Mouse (Mus musculus): ENCODE measurements around the gene Slc12a6. TPM values are rescaled to one million over a fixed set of nuclear protein-coding genes. Genes with fewer than 3 reads are reported as not detected.

Slc12a6 gene
- polyA plus RNA-seq, 1 experiment from 2014 or later = 13.7 TPM

- Histone ChIP-seq H3K4me1 (replicated peaks; ENCODE audit: control insufficient read depth, insufficient read depth, low read length) (no peaks in the 10 kb centered on the region), H3K36me3 (ENCODE audit: control insufficient read depth, insufficient read depth, low read length) (no peaks in the 10 kb centered on the region), H3K9ac (ENCODE audit: low read depth, low read length) (no peak within 1 kb of the TSS), H3K27me3 (ENCODE audit: control insufficient read depth, insufficient read depth, low read length) (no peaks in the 10 kb centered on the region), H3K27ac (ENCODE audit: low read depth, low read length) (no peak within 1 kb of the TSS), H3K4me3 (ENCODE audit: low read depth, low read length) (no peak within 1 kb of the TSS), H3K9me3 (ENCODE audit: control insufficient read depth, low read length) (no peaks in the 10 kb centered on the region), H3K4me2 (replicated peaks; ENCODE audit: low read depth, low read length) (no peak within 1 kb of the TSS)
- DNase-seq (ENCODE audit: low spot score) (no peak), ATAC-seq (ENCODE audit: low FRiP score) (no peak)
- 75% methylated on average over 10 of the region's 10 CpGs for WGBS
These were observed 6.2 kb upstream of the Slc12a6 start, which contains the start of gene Nutm1 for GRCm38 (mm10) chr2:112259241-112259962. Gene Nutm1, minus strand, starts transcription at chr2:112259291.

GRCm38 (mm10) chr2:112261748-112262653 is 3.6 kb upstream of the Slc12a6 start, which contains the start of gene Nop10:
Gene Nop10, plus strand, starts transcription at chr2:112261926.
- H3K9ac ChIP-seq (ENCODE audit: low read depth, low read length) = peak within 1 kb of the TSS; percentile 57
- peak; percentile 93 for DNase-seq (ENCODE audit: low spot score)
- H3K4me1 ChIP-seq (replicated peaks; ENCODE audit: control insufficient read depth, insufficient read depth, low read length) = no peaks in the 10 kb centered on the region
- under 1% methylated on average over 36 of the region's 36 CpGs for WGBS
- no peaks in the 10 kb centered on the region for H3K27me3 ChIP-seq (ENCODE audit: control insufficient read depth, insufficient read depth, low read length)
- no peaks in the 10 kb centered on the region for H3K9me3 ChIP-seq (ENCODE audit: control insufficient read depth, low read length)
- H3K36me3 ChIP-seq (ENCODE audit: control insufficient read depth, insufficient read depth, low read length) = no peaks in the 10 kb centered on the region
- peak within 1 kb of the TSS; percentile 60 for H3K4me2 ChIP-seq (replicated peaks; ENCODE audit: low read depth, low read length)
- 0 out of 2 replicates have a peak within 1 kb of the TSS, but pooled peaks have one; percentile 10 for H3K27ac ChIP-seq (ENCODE audit: low read depth, low read length)
- H3K4me3 ChIP-seq (ENCODE audit: low read depth, low read length) = peak within 1 kb of the TSS; percentile 56
- peak; percentile 55 for ATAC-seq (ENCODE audit: low FRiP score)

DNA sequence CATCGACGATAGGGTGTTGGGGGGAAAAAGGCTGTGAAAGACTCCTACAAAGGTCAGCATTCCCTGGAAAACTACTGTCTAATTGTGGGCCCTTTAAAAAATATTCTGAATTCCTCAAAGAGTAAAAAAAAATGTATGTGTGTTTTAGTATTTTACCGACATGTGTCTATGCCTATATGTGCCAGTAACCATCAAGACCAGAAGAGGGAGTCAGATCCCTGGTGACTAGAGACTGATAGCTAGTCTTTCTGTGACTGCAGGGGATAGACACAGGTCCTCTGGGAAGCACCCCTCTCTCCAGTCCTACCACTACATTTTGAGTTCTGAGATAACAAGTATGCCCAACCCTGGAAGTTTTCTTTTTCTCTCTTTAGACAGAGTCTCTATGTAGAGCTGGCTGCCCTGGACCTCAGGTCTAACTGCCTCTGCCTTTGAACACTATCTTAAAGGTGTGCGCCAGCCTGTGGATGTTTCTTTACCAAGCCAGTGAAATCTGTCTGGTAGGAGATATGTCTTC is 2.8 kb upstream of the Slc12a6 start:
- Histone ChIP-seq H3K4me2 (replicated peaks; ENCODE audit: low read depth, low read length) (peak overlapping the region; percentile 60), H3K9ac (ENCODE audit: low read depth, low read length) (peak overlapping the region; percentile 57), H3K27me3 (ENCODE audit: control insufficient read depth, insufficient read depth, low read length) (no peaks in the 10 kb centered on the region), H3K36me3 (ENCODE audit: control insufficient read depth, insufficient read depth, low read length) (no peaks in the 10 kb centered on the region), H3K27ac (ENCODE audit: low read depth, low read length) (no peak overlapping the region), H3K9me3 (ENCODE audit: control insufficient read depth, low read length) (no peaks in the 10 kb centered on the region), H3K4me3 (ENCODE audit: low read depth, low read length) (peak overlapping the region; percentile 56), H3K4me1 (replicated peaks; ENCODE audit: control insufficient read depth, insufficient read depth, low read length) (no peaks in the 10 kb centered on the region)
- WGBS = 33% methylated on average over 4 of the region's 4 CpGs
- DNase-seq (ENCODE audit: low spot score) (no peak), ATAC-seq (ENCODE audit: low FRiP score) (no peak)

DNA sequence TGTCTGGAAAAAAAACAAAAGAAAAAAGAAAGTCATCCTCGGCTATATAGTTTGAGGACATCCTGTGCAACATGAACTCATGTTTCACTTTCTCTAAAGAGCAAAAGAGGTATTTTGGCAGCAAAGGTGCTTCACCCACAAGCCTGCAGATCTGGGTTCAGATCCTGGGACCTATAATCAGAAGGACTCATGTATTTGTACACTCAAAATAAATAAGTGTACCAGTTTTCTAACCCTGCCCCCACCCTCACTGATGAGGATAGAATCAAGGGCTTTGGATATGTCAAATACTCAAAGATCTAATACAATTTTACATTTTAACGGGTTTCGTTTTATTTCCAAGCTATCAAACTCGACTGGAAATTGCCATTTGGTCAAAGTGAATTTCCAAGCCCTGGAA is 1.3 kb upstream of the Slc12a6 start:
- no peak for ATAC-seq (ENCODE audit: low FRiP score)
- H3K27ac ChIP-seq (ENCODE audit: low read depth, low read length) = no peak overlapping the region
- no peaks in the 10 kb centered on the region for H3K27me3 ChIP-seq (ENCODE audit: control insufficient read depth, insufficient read depth, low read length)
- H3K9me3 ChIP-seq (ENCODE audit: control insufficient read depth, low read length) = no peaks in the 10 kb centered on the region
- H3K4me2 ChIP-seq (replicated peaks; ENCODE audit: low read depth, low read length) = no peak overlapping the region
- no peak overlapping the region for H3K4me3 ChIP-seq (ENCODE audit: low read depth, low read length)
- 78% methylated on average over 4 of the region's 4 CpGs for WGBS
- H3K9ac ChIP-seq (ENCODE audit: low read depth, low read length) = no peak overlapping the region
- H3K4me1 ChIP-seq (replicated peaks; ENCODE audit: control insufficient read depth, insufficient read depth, low read length) = no peaks in the 10 kb centered on the region
- H3K36me3 ChIP-seq (ENCODE audit: control insufficient read depth, insufficient read depth, low read length) = no peaks in the 10 kb centered on the region
- no peak for DNase-seq (ENCODE audit: low spot score)

GRCm38 (mm10) chr2:112266242-112266592 is 592 bp downstream of the Slc12a6 start, which contains the start of gene Gm21985:
Gene Gm21985, plus strand, starts transcription at chr2:112266314.
- ATAC-seq (ENCODE audit: low FRiP score) = peak; percentile 50
- H3K9ac ChIP-seq (ENCODE audit: low read depth, low read length) = peak within 1 kb of the TSS; percentile 78
- peak within 1 kb of the TSS; percentile 71 for H3K4me3 ChIP-seq (ENCODE audit: low read depth, low read length)
- H3K36me3 ChIP-seq (ENCODE audit: control insufficient read depth, insufficient read depth, low read length) = no peaks in the 10 kb centered on the region
- 2% methylated on average over 11 of the region's 11 CpGs for WGBS
- H3K4me1 ChIP-seq (replicated peaks; ENCODE audit: control insufficient read depth, insufficient read depth, low read length) = no peaks in the 10 kb centered on the region
- peak within 1 kb of the TSS; percentile 92 for H3K27ac ChIP-seq (ENCODE audit: low read depth, low read length)
- peak; percentile 60 for DNase-seq (ENCODE audit: low spot score)
- H3K9me3 ChIP-seq (ENCODE audit: control insufficient read depth, low read length) = no peaks in the 10 kb centered on the region
- no peaks in the 10 kb centered on the region for H3K27me3 ChIP-seq (ENCODE audit: control insufficient read depth, insufficient read depth, low read length)
- H3K4me2 ChIP-seq (replicated peaks; ENCODE audit: low read depth, low read length) = peak within 1 kb of the TSS; percentile 86

GRCm38 (mm10) chr2:112266780-112267179 is 1.2 kb downstream of the Slc12a6 start:
- Histone ChIP-seq H3K27ac (ENCODE audit: low read depth, low read length) (no peak overlapping the region), H3K4me3 (ENCODE audit: low read depth, low read length) (peak overlapping the region; percentile 71), H3K9me3 (ENCODE audit: control insufficient read depth, low read length) (no peaks in the 10 kb centered on the region), H3K27me3 (ENCODE audit: control insufficient read depth, insufficient read depth, low read length) (no peaks in the 10 kb centered on the region), H3K4me2 (replicated peaks; ENCODE audit: low read depth, low read length) (peak overlapping the region; percentile 86; the same call in 1 of the 2 replicates), H3K36me3 (ENCODE audit: control insufficient read depth, insufficient read depth, low read length) (no peaks in the 10 kb centered on the region), H3K9ac (ENCODE audit: low read depth, low read length) (no peak overlapping the region), H3K4me1 (replicated peaks; ENCODE audit: control insufficient read depth, insufficient read depth, low read length) (no peaks in the 10 kb centered on the region)
- DNase-seq (ENCODE audit: low spot score) (peak; percentile 20), ATAC-seq (ENCODE audit: low FRiP score) (no peak)
- WGBS = 44% methylated on average over 10 of the region's 10 CpGs

DNA sequence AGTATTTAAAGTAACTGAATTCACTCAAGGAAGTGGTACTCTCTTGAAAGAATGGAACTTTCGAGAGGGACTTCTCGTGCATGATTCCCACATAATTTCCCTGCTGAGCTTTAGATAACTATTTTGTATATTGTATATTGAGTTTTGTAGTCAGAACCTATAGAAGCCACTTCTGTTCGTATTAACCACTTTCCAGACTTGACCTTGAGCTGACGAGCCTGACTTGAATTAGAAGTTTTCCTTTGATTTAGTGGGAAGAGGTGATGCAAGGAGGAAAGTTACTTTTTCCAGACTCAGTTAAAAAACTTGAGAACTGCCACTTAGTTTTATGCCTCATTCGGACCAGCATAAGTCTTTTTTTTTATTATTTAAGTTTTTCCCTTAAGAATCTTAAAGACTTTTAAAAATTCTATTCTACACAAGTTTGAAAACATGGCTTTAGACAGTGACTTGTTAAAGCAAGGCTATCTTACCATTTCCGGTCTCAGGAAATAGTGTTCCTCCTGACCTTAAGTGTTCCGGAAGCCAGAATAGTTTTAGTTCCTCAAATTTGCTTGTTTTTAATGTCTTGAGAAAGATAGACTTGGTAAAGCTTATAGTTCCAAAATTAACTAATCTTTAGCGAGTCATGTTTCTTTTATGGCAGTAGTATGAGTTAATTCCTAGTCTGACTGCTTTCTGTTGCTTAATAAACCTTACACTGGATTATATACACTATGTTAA is 2.1 kb downstream of the Slc12a6 start:
- H3K9me3 ChIP-seq (ENCODE audit: control insufficient read depth, low read length) = no peaks in the 10 kb centered on the region
- no peak overlapping the region for H3K9ac ChIP-seq (ENCODE audit: low read depth, low read length)
- no peaks in the 10 kb centered on the region for H3K4me1 ChIP-seq (replicated peaks; ENCODE audit: control insufficient read depth, insufficient read depth, low read length)
- WGBS = 86% methylated on average over 8 of the region's 8 CpGs
- H3K4me3 ChIP-seq (ENCODE audit: low read depth, low read length) = no peak overlapping the region
- 0 out of 2 replicates have a peak overlapping the region, but pooled peaks have one; percentile 11 for H3K4me2 ChIP-seq (replicated peaks; ENCODE audit: low read depth, low read length)
- ATAC-seq (ENCODE audit: low FRiP score) (no peak), DNase-seq (ENCODE audit: low spot score) (no peak)
- no peaks in the 10 kb centered on the region for H3K36me3 ChIP-seq (ENCODE audit: control insufficient read depth, insufficient read depth, low read length)
- H3K27ac ChIP-seq (ENCODE audit: low read depth, low read length) = no peak overlapping the region
- no peaks in the 10 kb centered on the region for H3K27me3 ChIP-seq (ENCODE audit: control insufficient read depth, insufficient read depth, low read length)

GRCm38 (mm10) chr2:112270011-112270410 is 4.4 kb downstream of the Slc12a6 start:
- no peak overlapping the region for H3K9ac ChIP-seq (ENCODE audit: low read depth, low read length)
- H3K27me3 ChIP-seq (ENCODE audit: control insufficient read depth, insufficient read depth, low read length) = no peaks in the 10 kb centered on the region
- H3K27ac ChIP-seq (ENCODE audit: low read depth, low read length) = no peak overlapping the region
- ATAC-seq (ENCODE audit: low FRiP score) = no peak
- H3K4me2 ChIP-seq (replicated peaks; ENCODE audit: low read depth, low read length) = no peak overlapping the region
- no peak for DNase-seq (ENCODE audit: low spot score)
- whole genome bisulfite sequencing = 90% methylated on average over 2 of the region's 2 CpGs
- H3K36me3 ChIP-seq (ENCODE audit: control insufficient read depth, insufficient read depth, low read length) = no peaks in the 10 kb centered on the region
- no peaks in the 10 kb centered on the region for H3K4me1 ChIP-seq (replicated peaks; ENCODE audit: control insufficient read depth, insufficient read depth, low read length)
- H3K9me3 ChIP-seq (ENCODE audit: control insufficient read depth, low read length) = no peaks in the 10 kb centered on the region
- H3K4me3 ChIP-seq (ENCODE audit: low read depth, low read length) = no peak overlapping the region
